Mouse (Mus musculus) heart, embryonic 13.5 days (tissue): ENCODE results near the gene Zcchc2. TPM values are rescaled to one million over a fixed set of nuclear protein-coding genes. Genes with fewer than 3 reads are reported as not detected.

Source experiments
- ATAC-seq: fragments of 200-750 bp; cut with Nextera tagmentation; 2 replicates; pipeline ENCODE4 v1.8.0; 2017; ENCODE audit warnings: moderate TSS enrichment; ENCODE audit not compliant: insufficient number of reproducible peaks, low FRiP score, low TSS enrichment; ENCODE audit errors: extremely low read depth
- H3K27ac ChIP-seq: fragments of 300-500 bp; sonication (generic); replicated peaks from 2 replicates; pipeline ENCODE4 v1.5.1; 2015; ENCODE audit warnings: moderate library complexity, mild to moderate bottlenecking, inconsistent platforms
- H3K27me3 ChIP-seq: fragments of 300-500 bp; sonication (generic); replicated peaks from 2 replicates; pipeline ENCODE4 v1.6.1; 2015; ENCODE audit warnings: mild to moderate bottlenecking, inconsistent platforms
- H3K36me3 ChIP-seq: fragments of 300-500 bp; sonication (generic); 2 replicates; pipeline ENCODE4 v1.6.1; 2015; ENCODE audit warnings: mild to moderate bottlenecking, inconsistent platforms
- H3K4me1 ChIP-seq: fragments of 300-500 bp; sonication (generic); 2 replicates; pipeline ENCODE4 v1.6.1; 2015; ENCODE audit warnings: inconsistent platforms
- H3K4me2 ChIP-seq: fragments of 300-500 bp; sonication (generic); 2 replicates; pipeline ENCODE4 v1.6.1; 2015; ENCODE audit warnings: inconsistent platforms, mild to moderate bottlenecking, moderate library complexity
- H3K4me3 ChIP-seq: fragments of 300-500 bp; sonication (generic); 2 replicates; pipeline ENCODE4 v1.5.1; 2015; ENCODE audit warnings: moderate library complexity, mild to moderate bottlenecking, inconsistent platforms
- H3K9ac ChIP-seq: fragments of 300-500 bp; sonication (generic); 2 replicates; pipeline ENCODE4 v1.6.1; 2015; ENCODE audit warnings: inconsistent platforms, mild to moderate bottlenecking, moderate library complexity
- H3K9me3 ChIP-seq: fragments of 300-500 bp; sonication (generic); 2 replicates; pipeline ENCODE4 v1.6.1; 2016; ENCODE audit warnings: inconsistent platforms
- WGBS: fragments of 180-500 bp; shearing (Covaris S2); methylation state at CpG from one replicate; pipeline ENCODE4 v1.1.7; 2015; ENCODE audit warnings: mixed read lengths; 5-methylcytosine and 5-hydroxymethylcytosine counted together
- polyA plus RNA-seq: library from polyadenylated mRNA; unstranded; fragments of >200 nt; fragmentation: Nextera tagmentation; extraction: Ambion mirVana; gene quantifications from 2 replicates; pipeline ENCODE4 v1.2.1, GENCODE M21; 2015

The Zcchc2 gene
- polyA plus RNA-seq = 1.3 and 1.5 TPM in 2 replicates

DNA sequence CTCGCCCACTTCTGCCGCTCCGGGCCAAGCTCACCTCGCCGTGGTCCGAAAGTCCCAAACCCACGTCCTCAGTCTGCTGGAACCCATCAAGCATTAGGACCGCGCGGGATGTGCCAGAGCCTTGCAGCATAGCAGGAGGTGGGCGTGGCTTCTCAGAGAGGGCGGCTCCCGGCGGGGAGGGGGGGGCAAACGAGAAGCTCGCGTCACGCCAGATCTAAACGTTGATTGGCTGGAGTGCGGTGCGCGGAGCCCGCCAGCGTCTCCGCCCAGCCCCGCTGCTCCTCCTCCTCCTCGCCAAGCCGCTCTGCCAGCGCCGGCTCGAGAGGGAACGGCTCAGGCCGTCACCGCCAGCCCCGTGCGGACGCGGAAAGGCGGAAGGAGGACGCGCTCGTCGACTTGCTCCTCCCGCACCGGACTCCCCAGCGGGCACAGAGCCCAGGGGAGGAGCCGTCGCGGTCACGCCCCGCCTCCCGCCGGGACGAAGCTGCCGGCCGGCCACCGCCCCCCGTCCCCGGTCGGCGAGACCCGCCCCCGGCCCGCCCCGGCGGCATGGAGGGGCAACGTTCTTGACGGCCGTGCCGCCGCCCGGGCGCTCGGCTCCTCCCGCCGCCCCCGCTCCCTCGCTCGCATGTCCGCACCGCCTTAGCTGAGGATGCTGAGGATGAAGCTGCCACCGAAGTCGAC is at the start of gene Zcchc2:
Gene Zcchc2 (plus strand): TSS at position 269 of the 684 bp plus-strand sequence.
- WGBS = under 1% methylated on average over 69 of the region's 83 CpGs

GRCm38 (mm10) chr1:105944927-105945580 is 45.2 kb upstream of the Zcchc2 start:
- ATAC-seq = no peak
- H3K4me2 ChIP-seq = no peak overlapping the region
- 65% methylated on average over 10 of the region's 10 CpGs for WGBS
- no peak overlapping the region for H3K4me3 ChIP-seq
- H3K4me1 ChIP-seq = peaks cover 33% of the 10 kb centered on the region
- H3K36me3 ChIP-seq = no peaks in the 10 kb centered on the region
- H3K27ac ChIP-seq = peak overlapping the region; percentile 61; the same call in 1 of the 2 replicates
- no peaks in the 10 kb centered on the region for H3K9me3 ChIP-seq
- H3K27me3 ChIP-seq = no peaks in the 10 kb centered on the region
- H3K9ac ChIP-seq = no peak overlapping the region

More for the DNA sequence above, at the start of gene Zcchc2:
- peak; percentile 88 for ATAC-seq
- H3K4me3 ChIP-seq = peak within 1 kb of the TSS; percentile 93
- no peaks in the 10 kb centered on the region for H3K9me3 ChIP-seq
- H3K4me1 ChIP-seq = peaks cover 53% of the 10 kb centered on the region
- peak within 1 kb of the TSS; percentile 96 for H3K27ac ChIP-seq
- no peaks in the 10 kb centered on the region for H3K27me3 ChIP-seq
- H3K9ac ChIP-seq = peak within 1 kb of the TSS; percentile 95
- H3K4me2 ChIP-seq = peak within 1 kb of the TSS; percentile 98
- H3K36me3 ChIP-seq = no peaks in the 10 kb centered on the region

- peak overlapping the region; percentile 48 for H3K4me2 ChIP-seq
- peak overlapping the region; percentile 86 for H3K27ac ChIP-seq
Measured at GRCm38 (mm10) chr1:105946581-105947540, 43.3 kb upstream of the Zcchc2 start.

DNA sequence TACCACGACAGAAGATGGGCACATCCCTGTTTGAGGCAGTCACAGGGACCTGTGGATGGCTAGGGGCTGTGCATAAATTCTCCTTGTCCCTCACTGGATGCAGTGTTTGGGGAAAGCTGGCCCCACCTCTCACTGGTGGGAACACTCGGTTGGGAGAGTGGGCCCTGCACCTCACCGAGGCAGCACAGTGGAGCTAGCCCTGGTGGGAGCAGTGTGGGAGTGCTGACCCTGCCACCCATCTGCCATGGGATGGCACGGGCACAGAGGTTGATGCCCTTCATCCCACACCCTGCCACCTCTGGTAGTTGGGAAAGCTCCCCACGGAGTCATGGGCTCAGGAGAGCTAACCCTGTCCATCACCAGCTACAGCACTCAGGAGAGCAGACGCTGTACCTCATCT is 41.9 kb upstream of the Zcchc2 start:
- 78% methylated on average over 6 of the region's 6 CpGs for whole genome bisulfite sequencing
- ATAC-seq = no peak
- no peaks in the 10 kb centered on the region for H3K36me3 ChIP-seq
- no peak overlapping the region for H3K27ac ChIP-seq
- H3K4me1 ChIP-seq = peaks cover 33% of the 10 kb centered on the region
- no peak overlapping the region for H3K9ac ChIP-seq
- no peak overlapping the region for H3K4me2 ChIP-seq
- no peaks in the 10 kb centered on the region for H3K9me3 ChIP-seq
- H3K27me3 ChIP-seq = no peaks in the 10 kb centered on the region
- H3K4me3 ChIP-seq = no peak overlapping the region

More at GRCm38 (mm10) chr1:105946581-105947540, 43.3 kb upstream of the Zcchc2 start:
- no peak for ATAC-seq
- 30% methylated on average over 13 of the region's 13 CpGs for WGBS
- H3K36me3 ChIP-seq = no peaks in the 10 kb centered on the region
- no peaks in the 10 kb centered on the region for H3K9me3 ChIP-seq
- no peaks in the 10 kb centered on the region for H3K27me3 ChIP-seq
- H3K9ac ChIP-seq = peak overlapping the region; percentile 69
- H3K4me3 ChIP-seq = peak overlapping the region; percentile 11; the same call in 1 of the 2 replicates
- H3K4me1 ChIP-seq = peaks cover 33% of the 10 kb centered on the region

DNA sequence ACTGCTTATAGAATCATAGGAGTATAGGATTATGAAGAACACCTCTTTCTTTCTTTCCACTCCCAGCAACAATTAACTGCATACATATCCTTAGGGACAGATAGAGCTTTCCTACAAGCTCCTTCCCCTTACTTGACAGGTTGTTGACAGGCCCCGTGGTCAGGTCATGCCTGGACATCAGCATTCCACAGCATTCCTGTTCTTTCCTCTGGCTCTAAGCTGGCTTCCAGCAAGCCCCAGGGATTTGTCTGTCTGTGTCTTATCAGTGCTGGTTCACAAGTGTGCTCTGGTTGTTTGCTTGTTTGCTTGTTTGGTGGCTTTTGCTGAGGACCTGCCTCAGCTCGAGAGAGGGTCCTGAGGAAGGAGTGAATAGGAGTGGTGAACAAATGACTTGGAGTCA is 36.6 kb upstream of the Zcchc2 start:
- Histone ChIP-seq H3K4me2 (no peak overlapping the region), H3K36me3 (no peaks in the 10 kb centered on the region), H3K27me3 (no peaks in the 10 kb centered on the region), H3K4me3 (no peak overlapping the region), H3K9ac (no peak overlapping the region), H3K4me1 (peaks cover 3% of the 10 kb centered on the region; the same call in 1 of the 2 replicates), H3K27ac (no peak overlapping the region), H3K9me3 (peaks cover 12% of the 10 kb centered on the region)
- ATAC-seq = no peak
- 15% methylated on average over 2 of the region's 2 CpGs for WGBS

DNA sequence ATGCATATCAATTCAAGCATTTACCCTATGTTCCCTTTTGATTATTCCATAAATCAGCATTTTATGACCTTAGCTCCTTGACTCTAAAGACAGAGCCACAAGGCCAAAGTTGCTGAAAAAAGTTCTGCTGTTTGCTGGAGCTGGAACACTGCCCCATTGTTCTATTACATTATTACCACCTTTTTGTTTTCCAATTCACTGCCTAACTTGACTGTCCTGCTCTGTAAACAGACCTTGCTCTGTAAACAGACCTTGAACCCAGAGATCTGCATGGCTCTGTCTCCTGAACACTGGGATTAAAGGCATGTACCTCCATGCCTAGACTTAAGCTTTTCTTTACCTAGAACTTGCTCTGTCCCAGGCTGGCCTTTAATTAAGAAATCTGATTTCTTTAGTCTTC is 36.2 kb upstream of the Zcchc2 start:
- Histone ChIP-seq H3K27me3 (no peaks in the 10 kb centered on the region), H3K27ac (no peak overlapping the region), H3K9me3 (peaks cover 12% of the 10 kb centered on the region), H3K36me3 (no peaks in the 10 kb centered on the region), H3K4me3 (no peak overlapping the region), H3K9ac (no peak overlapping the region), H3K4me2 (no peak overlapping the region), H3K4me1 (peaks cover 3% of the 10 kb centered on the region; the same call in 1 of the 2 replicates)
- no peak for ATAC-seq

GRCm38 (mm10) chr1:105956057-105956456 is 34.1 kb upstream of the Zcchc2 start:
- H3K4me3 ChIP-seq = no peak overlapping the region
- H3K4me2 ChIP-seq = no peak overlapping the region
- no peaks in the 10 kb centered on the region for H3K36me3 ChIP-seq
- no peaks in the 10 kb centered on the region for H3K27me3 ChIP-seq
- ATAC-seq = no peak
- H3K27ac ChIP-seq = no peak overlapping the region
- H3K9me3 ChIP-seq = peaks cover 12% of the 10 kb centered on the region
- H3K9ac ChIP-seq = no peak overlapping the region
- peaks cover 3% of the 10 kb centered on the region; the same call in 1 of the 2 replicates for H3K4me1 ChIP-seq
- WGBS = 73% methylated on average over 5 of the region's 5 CpGs

DNA sequence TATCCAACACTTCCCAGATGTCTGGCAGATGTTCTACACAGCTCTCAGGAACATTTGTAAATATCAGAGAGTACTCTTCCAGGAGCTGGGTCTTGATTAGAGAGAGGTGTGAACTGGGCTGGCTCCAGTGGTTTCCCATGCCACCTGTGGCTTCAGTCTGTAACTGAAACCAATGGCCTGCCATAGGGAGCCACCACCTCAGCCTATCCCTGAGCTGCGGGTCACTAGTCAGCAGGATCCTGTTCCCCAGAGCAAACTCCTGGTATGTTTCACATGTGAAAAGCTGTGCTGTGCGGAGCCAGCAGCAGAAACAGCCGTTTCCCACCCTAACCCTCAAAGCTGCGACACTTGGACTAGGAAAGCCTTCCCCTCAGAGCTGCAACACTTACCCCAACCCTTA is 28.7 kb upstream of the Zcchc2 start:
- Histone ChIP-seq H3K4me3 (no peak overlapping the region), H3K4me1 (peaks cover 12% of the 10 kb centered on the region), H3K36me3 (no peaks in the 10 kb centered on the region), H3K9me3 (peaks cover 4% of the 10 kb centered on the region; the same call in 1 of the 2 replicates), H3K27me3 (no peaks in the 10 kb centered on the region), H3K4me2 (no peak overlapping the region), H3K27ac (no peak overlapping the region), H3K9ac (no peak overlapping the region)
- 68% methylated on average over 4 of the region's 4 CpGs for WGBS
- ATAC-seq = no peak

GRCm38 (mm10) chr1:105962084-105962818 is 28.0 kb upstream of the Zcchc2 start:
- no peaks in the 10 kb centered on the region for H3K36me3 ChIP-seq
- peak; percentile 25; the same call in 1 of the 2 replicates for ATAC-seq
- peaks cover 4% of the 10 kb centered on the region; the same call in 1 of the 2 replicates for H3K9me3 ChIP-seq
- no peak overlapping the region for H3K27ac ChIP-seq
- H3K4me1 ChIP-seq = peaks cover 12% of the 10 kb centered on the region
- no peak overlapping the region for H3K9ac ChIP-seq
- WGBS = 58% methylated on average over 7 of the region's 7 CpGs
- no peak overlapping the region for H3K4me2 ChIP-seq
- H3K4me3 ChIP-seq = no peak overlapping the region
- H3K27me3 ChIP-seq = no peaks in the 10 kb centered on the region

- no peak overlapping the region for H3K4me3 ChIP-seq
- peaks cover 12% of the 10 kb centered on the region for H3K4me1 ChIP-seq
- 94% methylated on average over 9 of the region's 9 CpGs for WGBS
- H3K9me3 ChIP-seq = peaks cover 4% of the 10 kb centered on the region; the same call in 1 of the 2 replicates
- no peak overlapping the region for H3K4me2 ChIP-seq
- H3K9ac ChIP-seq = no peak overlapping the region
- ATAC-seq = no peak
- no peak overlapping the region for H3K27ac ChIP-seq
- no peaks in the 10 kb centered on the region for H3K36me3 ChIP-seq
- H3K27me3 ChIP-seq = no peaks in the 10 kb centered on the region
Measured at GRCm38 (mm10) chr1:105962852-105963251, 27.4 kb upstream of the Zcchc2 start.
